Mouse (Mus musculus) heart, embryonic 14.5 days (tissue): Measurements from ENCODE around the gene 5031439G07Rik. TPM values are rescaled to one million over a fixed set of nuclear protein-coding genes. Genes with fewer than 3 reads are reported as not detected.

Experiments used
- ATAC-seq: fragments of 200-750 bp; cut with Nextera tagmentation; 2 replicates; pipeline ENCODE4 v1.8.0; 2017; ENCODE audit warnings: low read depth, moderate TSS enrichment; ENCODE audit not compliant: insufficient number of reproducible peaks, insufficient read depth, low FRiP score
- H3K27ac ChIP-seq, 2 experiments: fragments of 200-500 bp in 1 of 2; fragments of 300-500 bp in 1 of 2; sonication (generic) in 1 of 2; replicated peaks in 1 of 2; 2 replicates each; pipeline ENCODE4 v1.5.1; 2012 to 2014; ENCODE audit warnings: low read depth in 2 of 2, low read length in 2 of 2, control low read depth in 1 of 2, mild to moderate bottlenecking in 1 of 2, mixed read lengths in 1 of 2; ENCODE audit not compliant: control insufficient read depth in 1 of 2, insufficient read depth in 1 of 2
- H3K27me3 ChIP-seq: fragments of 300-500 bp; sonication (generic); 2 replicates; pipeline ENCODE4 v1.6.1; 2014; ENCODE audit warnings: mild to moderate bottlenecking, low read length, control low read depth; ENCODE audit not compliant: control insufficient read depth, insufficient read depth
- H3K36me3 ChIP-seq: fragments of 300-500 bp; sonication (generic); 2 replicates; pipeline ENCODE4 v1.6.1; 2014; ENCODE audit warnings: mild to moderate bottlenecking, control low read depth, low read length, mixed read lengths; ENCODE audit not compliant: control insufficient read depth, insufficient read depth
- H3K4me1 ChIP-seq, 2 experiments: fragments of 200-500 bp in 1 of 2; fragments of 300-500 bp in 1 of 2; sonication (generic) in 1 of 2; 2 replicates each; pipeline ENCODE4 v1.6.1; 2012 to 2014; ENCODE audit warnings: low read length in 2 of 2, control low read depth in 1 of 2, mixed read lengths in 1 of 2; ENCODE audit not compliant: control insufficient read depth in 2 of 2, insufficient read depth in 2 of 2
- H3K4me2 ChIP-seq: fragments of 300-500 bp; sonication (generic); 2 replicates; pipeline ENCODE4 v1.6.1; 2014; ENCODE audit warnings: mild to moderate bottlenecking, low read length
- H3K4me3 ChIP-seq, 2 experiments: fragments of 200-500 bp in 1 of 2; fragments of 300-500 bp in 1 of 2; sonication (generic) in 1 of 2; 2 replicates each; pipeline ENCODE4 v1.5.1; 2012 to 2014; ENCODE audit warnings: low read length in 2 of 2, mild to moderate bottlenecking in 2 of 2, control low read depth in 1 of 2, low read depth in 1 of 2, moderate library complexity in 1 of 2; ENCODE audit not compliant: control insufficient read depth in 1 of 2, insufficient read depth in 1 of 2
- H3K9ac ChIP-seq: fragments of 300-500 bp; sonication (generic); 2 replicates; pipeline ENCODE4 v1.6.1; 2014; ENCODE audit warnings: mild to moderate bottlenecking, low read length
- H3K9me3 ChIP-seq: fragments of 300-500 bp; sonication (generic); 2 replicates; pipeline ENCODE4 v1.6.1; 2016; ENCODE audit warnings: low read length, control low read depth; ENCODE audit not compliant: control insufficient read depth
- WGBS: fragments of 180-500 bp; shearing (Covaris S2); extraction: QIAGEN DNeasy Blood & Tissue Kit; methylation state at CpG from one replicate; pipeline ENCODE4 v1.1.7; 2014; 5-methylcytosine and 5-hydroxymethylcytosine counted together
- polyA plus RNA-seq: library from polyadenylated mRNA; unstranded; fragments of >200 nt; fragmentation: Nextera tagmentation; extraction: Ambion mirVana; gene quantifications from 2 replicates; pipeline ENCODE4 v1.2.1, GENCODE M21; 2014

Gene 5031439G07Rik
- polyA plus RNA-seq, 1 experiment from 2014 or later, result 9.9 TPM

DNA sequence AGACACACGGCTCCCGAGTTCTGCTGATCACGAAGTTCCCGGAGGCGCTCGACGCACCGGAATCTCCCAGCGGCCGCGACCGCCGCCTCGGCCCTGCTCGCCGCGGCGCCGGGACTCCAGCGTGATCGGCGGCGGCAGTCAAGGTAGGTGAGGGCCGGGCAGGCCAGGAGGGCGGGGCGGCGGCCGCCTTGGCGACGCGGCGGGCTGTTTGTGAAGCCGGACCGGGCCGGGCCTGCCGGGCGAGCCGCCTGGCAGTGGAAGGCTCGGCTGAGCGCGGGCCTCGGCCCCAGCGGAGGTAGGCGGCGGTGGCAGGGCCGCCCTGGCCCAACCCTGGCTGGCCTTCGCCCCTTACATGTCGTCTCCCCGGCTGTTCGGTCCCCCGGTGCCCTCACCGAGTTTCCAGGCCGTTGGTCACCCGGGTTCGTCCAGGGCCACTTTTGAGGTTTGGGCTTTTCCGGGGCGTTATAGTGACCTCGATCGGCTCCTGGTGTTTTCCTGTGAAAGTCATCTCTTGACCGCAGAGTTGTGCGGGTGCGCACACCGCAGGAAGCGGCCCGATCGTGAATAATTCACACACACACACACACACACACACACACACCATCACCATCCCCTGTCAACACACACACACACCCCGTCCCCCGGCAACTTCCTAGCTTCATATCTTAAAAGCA is 64.7 kb downstream of the 5031439G07Rik start:
- Histone ChIP-seq H3K36me3 (peaks cover 25% of the 10 kb centered on the region), H3K4me2 (peak overlapping the region; percentile 78), H3K9ac (peak overlapping the region; percentile 84), H3K4me1 (peaks cover 0 to 23% of the 10 kb centered on the region in 2 experiments; a peak in 3 of 4 replicates), H3K9me3 (no peaks in the 10 kb centered on the region), H3K4me3 (peak overlapping the region; percentile 65 to 91), H3K27ac (peak overlapping the region; percentile 90 to 98), H3K27me3 (no peaks in the 10 kb centered on the region)
- ATAC-seq, result peak; percentile 78
- under 1% methylated on average over 68 of the region's 68 CpGs for WGBS

- WGBS, result under 1% methylated on average over 60 of the region's 60 CpGs
- Histone ChIP-seq H3K4me1 (peaks cover 0 to 23% of the 10 kb centered on the region in 2 experiments; a peak in 3 of 4 replicates), H3K9ac (peak within 1 kb of the TSS; percentile 87), H3K4me3 (peak within 1 kb of the TSS; percentile 65 to 94), H3K36me3 (peaks cover 18% of the 10 kb centered on the region), H3K27me3 (no peaks in the 10 kb centered on the region), H3K9me3 (no peaks in the 10 kb centered on the region), H3K4me2 (peak within 1 kb of the TSS; percentile 86), H3K27ac (peak within 1 kb of the TSS; percentile 90 to 98)
- peak; percentile 93 for ATAC-seq
Observed at GRCm38 (mm10) chr15:84922884-84923507, 65.4 kb downstream of the 5031439G07Rik start, which contains the start of gene Nup50. Gene Nup50, plus strand, starts transcription at chr15:84923411.

GRCm38 (mm10) chr15:84919938-84920337 is 68.4 kb downstream of the 5031439G07Rik start, which contains the start of gene Gm29666:
Gene Gm29666, minus strand, starts transcription at chr15:84920038.
- no peak for ATAC-seq
- Histone ChIP-seq H3K4me2 (no peak within 1 kb of the TSS), H3K27me3 (no peaks in the 10 kb centered on the region), H3K4me3 (no peak within 1 kb of the TSS), H3K4me1 (peaks cover 0 to 17% of the 10 kb centered on the region in 2 experiments; a peak in 3 of 4 replicates), H3K9me3 (no peaks in the 10 kb centered on the region), H3K9ac (no peak within 1 kb of the TSS), H3K36me3 (0 out of 2 replicates have a peak, but pooled peaks cover 3% of the 10 kb centered on the region), H3K27ac (no peak within 1 kb of the TSS)
- 93% methylated on average over 3 of the region's 3 CpGs for WGBS

DNA sequence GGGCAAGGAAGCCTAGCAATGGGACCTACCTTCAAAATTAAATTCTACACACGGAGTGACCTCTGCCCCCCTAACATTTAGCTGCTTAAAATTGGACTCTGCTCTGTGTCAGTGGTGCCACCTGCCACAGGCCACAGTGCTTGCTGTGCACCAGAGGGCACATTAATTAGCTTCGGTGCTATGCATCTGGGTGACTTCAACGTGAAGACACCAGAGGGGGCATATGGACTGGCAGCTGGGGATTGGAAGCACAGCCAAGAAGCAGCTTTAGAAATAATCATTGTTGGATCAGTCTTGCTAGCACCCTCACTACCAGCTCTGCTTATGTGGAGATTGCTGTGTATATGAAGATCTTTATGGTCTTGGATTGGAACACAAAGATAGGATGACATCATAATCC is 75.2 kb downstream of the 5031439G07Rik start:
- ATAC-seq, result no peak
- Histone ChIP-seq H3K4me2 (no peak overlapping the region), H3K4me1 (no peaks in the 10 kb centered on the region), H3K27me3 (no peaks in the 10 kb centered on the region), H3K4me3 (no peak overlapping the region), H3K36me3 (no peaks in the 10 kb centered on the region), H3K9ac (no peak overlapping the region), H3K9me3 (peaks cover 8% of the 10 kb centered on the region; the same call in 1 of the 2 replicates), H3K27ac (no peak overlapping the region)
- WGBS, result 85% methylated on average over 3 of the region's 3 CpGs

- Histone ChIP-seq H3K27me3 (no peaks in the 10 kb centered on the region), H3K9ac (no peak overlapping the region), H3K36me3 (no peaks in the 10 kb centered on the region), H3K9me3 (no peaks in the 10 kb centered on the region), H3K4me1 (no peaks in the 10 kb centered on the region), H3K27ac (no peak overlapping the region), H3K4me2 (no peak overlapping the region), H3K4me3 (no peak overlapping the region)
- ATAC-seq, result no peak
- WGBS, result 65% methylated on average over 7 of the region's 7 CpGs
Observed at GRCm38 (mm10) chr15:84903843-84904385, 84.4 kb downstream of the 5031439G07Rik start.

DNA sequence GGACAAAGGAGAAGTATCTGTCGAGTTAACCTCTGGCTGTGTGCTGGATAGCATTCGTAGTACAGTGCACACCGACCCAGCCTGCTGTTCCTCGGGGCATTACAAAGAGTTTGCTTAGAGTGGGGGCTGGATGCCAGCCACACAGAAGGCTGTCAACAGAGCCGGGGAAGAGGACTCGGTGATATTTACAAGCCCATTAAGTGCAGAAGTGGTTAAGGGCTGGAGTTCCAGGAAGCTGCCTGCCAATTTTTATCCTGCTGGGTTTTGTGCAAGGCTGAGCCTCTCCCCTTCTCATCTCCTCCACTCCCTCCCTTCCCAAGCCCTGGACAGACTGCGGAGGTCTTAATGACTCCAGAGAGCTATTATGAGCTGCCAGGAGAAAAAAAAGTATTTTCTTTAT is 90.3 kb downstream of the 5031439G07Rik start:
- no peaks in the 10 kb centered on the region for H3K36me3 ChIP-seq
- no peak overlapping the region for H3K27ac ChIP-seq
- no peak overlapping the region for H3K4me3 ChIP-seq
- no peak for ATAC-seq
- no peaks in the 10 kb centered on the region for H3K27me3 ChIP-seq
- no peak overlapping the region for H3K9ac ChIP-seq
- no peak overlapping the region for H3K4me2 ChIP-seq
- 0 out of 2 replicates have a peak, but pooled peaks cover 2% of the 10 kb centered on the region for H3K9me3 ChIP-seq
- WGBS, result 12% methylated on average over 7 of the region's 7 CpGs
- peaks cover 0 to 3% of the 10 kb centered on the region in 2 experiments; a peak in 1 of 4 replicates for H3K4me1 ChIP-seq

GRCm38 (mm10) chr15:84896664-84897063 is 91.7 kb downstream of the 5031439G07Rik start:
- Histone ChIP-seq H3K36me3 (no peaks in the 10 kb centered on the region), H3K4me3 (no peak overlapping the region), H3K9me3 (0 out of 2 replicates have a peak, but pooled peaks cover 2% of the 10 kb centered on the region), H3K27ac (no peak overlapping the region), H3K27me3 (no peaks in the 10 kb centered on the region), H3K9ac (no peak overlapping the region), H3K4me2 (no peak overlapping the region), H3K4me1 (peaks cover 0 to 3% of the 10 kb centered on the region in 2 experiments; a peak in 1 of 4 replicates)
- WGBS, result 76% methylated on average over 1 of the region's 1 CpGs
- ATAC-seq, result no peak
